Mouse (Mus musculus): ENCODE measurements around the gene Ugt1a9.

DNA sequence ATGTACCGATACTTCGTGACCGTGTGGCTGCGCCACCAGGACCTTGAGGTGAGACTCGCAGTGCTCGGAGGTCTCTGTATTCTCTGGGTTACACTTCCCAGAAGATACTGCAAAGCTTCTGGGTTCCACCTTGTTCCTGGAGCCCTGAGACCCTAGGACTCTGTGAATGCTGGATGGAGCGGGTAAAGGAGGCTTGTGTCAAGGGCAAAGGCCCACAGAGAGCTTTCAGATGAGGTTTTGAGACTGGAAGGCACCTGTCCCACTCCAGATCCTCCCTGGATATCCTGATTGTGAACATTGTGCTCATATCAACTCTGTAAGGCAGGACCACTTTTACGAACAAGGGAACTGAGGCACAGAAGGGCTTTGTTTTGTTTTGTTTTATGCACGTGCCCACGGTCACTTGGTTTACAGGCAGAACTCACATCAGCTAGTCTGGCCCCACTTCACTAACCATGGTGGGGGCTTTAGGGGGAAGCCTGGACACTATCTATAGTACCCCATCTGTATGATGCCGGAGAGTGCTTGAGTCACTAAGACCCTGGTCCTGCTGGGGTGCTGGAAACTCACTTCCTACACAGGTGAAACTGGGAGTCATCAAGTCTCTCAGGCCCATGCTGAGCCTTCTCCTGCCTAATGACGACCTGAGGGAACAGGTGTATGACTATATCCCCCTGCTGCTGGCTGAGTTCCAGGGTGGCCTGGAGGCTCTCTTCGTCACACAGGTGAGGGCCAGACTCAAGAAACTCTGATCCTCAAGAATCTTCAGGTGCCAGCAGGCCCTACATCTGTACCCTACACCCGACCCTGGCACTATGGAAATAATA, 163.0 kb downstream of the Ugt1a9 start:
- TF ChIP-seq TCF12 (IDR thresholded peaks at IDR 0.05; ENCODE audit: low read depth, low read length) (no peak), MXI1 (IDR thresholded peaks at IDR 0.05; ENCODE audit: low read depth, low read length) (no peak), CTCF (conservative IDR thresholded peaks at IDR 0.05 in 1 of 2, IDR thresholded peaks at IDR 0.05 in 1 of 2; ENCODE audit: low read depth in 2 of 2, low read length in 2 of 2) (no peak), RCOR1 (conservative IDR thresholded peaks at IDR 0.05; ENCODE audit: low read depth, low read length) (no peak)

All from CH12.LX (cell line).